Mouse (Mus musculus): ENCODE measurements at regions not wholly inside any gene's neighbourhood (a gene's known extent, or its start where the extent isn't known, plus 50 kb on each side); places are given as distances from the start of the nearest gene placed in this dataset.

DNA sequence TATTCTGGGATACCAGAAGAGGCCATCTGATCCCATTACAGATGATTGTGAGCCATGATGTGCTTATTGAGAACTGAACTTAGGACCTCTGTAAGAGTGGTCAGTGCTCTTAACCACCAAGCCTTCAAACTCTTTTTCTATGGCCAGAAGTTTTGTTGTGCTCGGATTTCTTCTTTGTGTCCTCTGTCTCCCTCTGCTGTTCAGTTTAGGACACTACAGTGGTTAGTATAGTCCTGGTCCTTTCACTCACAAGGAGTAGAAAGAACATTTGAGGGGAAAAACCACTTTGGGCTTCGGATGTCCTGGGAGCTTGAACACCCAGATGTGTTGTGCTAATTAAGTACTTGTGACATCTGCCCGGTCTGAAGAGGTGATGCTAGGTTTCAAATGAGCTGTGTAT is 310.4 kb upstream of the Stxbp6 start:
- DNase-seq: peak; percentile 44
